ENCODE assay signal across 24 mouse cellular contexts in the genomic region with DNA sequence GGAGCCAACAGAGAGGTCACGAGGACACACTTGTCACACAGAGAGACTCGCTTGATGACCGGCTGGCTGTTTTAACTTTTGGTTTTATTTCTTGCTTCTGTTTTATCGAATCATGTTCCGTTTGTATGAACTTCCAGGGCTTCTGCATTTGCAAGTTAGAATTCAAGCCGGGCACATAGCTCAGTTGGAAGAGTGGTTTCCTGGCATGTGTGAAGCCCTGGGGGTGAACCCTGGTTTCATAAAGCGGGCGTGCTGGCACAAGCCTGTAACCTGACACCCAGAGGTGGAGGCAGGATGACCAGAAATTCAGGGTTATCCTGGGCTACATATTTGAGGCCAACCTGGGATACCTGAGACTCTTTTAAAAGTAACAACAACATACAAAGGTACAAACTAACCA. TPM values are rescaled to one million over a fixed set of nuclear protein-coding genes. Genes with fewer than 3 reads are reported as not detected.
DNase-seq lines count a peak whose midpoint lies in the region; ATAC-seq and TF ChIP-seq lines count a peak whose summit lies in the region.
"Had no signal": no experiment of that assay in that cellular context is flagged by ENCODE, and none has a peak within 500 bp of the region (broad histone marks: within the 10 kb centered on the region; RNA-seq: fewer than 3 reads in every experiment).

No protein-coding gene starts in this region.

- peak; percentile 78 for ATAC-seq in Patski
- no peak for ATAC-seq in forebrain, embryonic 13.5 days
- ATAC-seq in hindbrain, embryonic 13.5 days (ENCODE audit: low FRiP score) = no peak

- DNase-seq in adrenal gland, postnatal 14 days = peak; percentile 34
- no peak for DNase-seq in adrenal gland, postnatal 36 days
- peak; percentile 31 for DNase-seq in Patski (ENCODE audit: low read depth, low spot score)
- DNase-seq in kidney, adult 8-10 months = peak; percentile 47 to 78
- peak; percentile 58 to 84 for DNase-seq in kidney, postnatal 25 days
- DNase-seq in frontal cortex, postnatal 25 days (ENCODE audit: low spot score in 2 of 2) = no peak
- DNase-seq: cerebellum, postnatal 14 days; gastrocnemius, postnatal 25 days; right cerebral cortex, adult 18-20 months had no signal

- no peak for TF ChIP-seq CTCF in Patski (IDR thresholded peaks at IDR 0.05)

- in situ Hi-C loops in Patski (cut with MboI; ENCODE audit: low pct_unique_long_range_greater_than_20kb) = loop anchor here (25.0 kb wide), 1 partner anchor 274 kb away; the partner anchor contains the start of gene 1700001J03Rik

- no peaks in the 10 kb centered on the region for H3K9me3 ChIP-seq in forebrain, embryonic 13.5 days (replicated peaks)
- no peaks in the 10 kb centered on the region for H3K9me3 ChIP-seq in hindbrain, embryonic 13.5 days
- H3K9me3 ChIP-seq: forebrain, embryonic 12.5 days; heart, embryonic 15.5 days; hindbrain, embryonic 10.5 days; midbrain, embryonic 12.5 days; neural tube, embryonic 12.5 days had no signal

- WGBS in forebrain, embryonic 13.5 days = 90% methylated on average over 8 of the region's 8 CpGs
- WGBS in hindbrain, embryonic 13.5 days = 85% methylated on average over 8 of the region's 8 CpGs

- no peak overlapping the region for H3K27ac ChIP-seq in forebrain, embryonic 13.5 days
- no peak overlapping the region for H3K27ac ChIP-seq in hindbrain, embryonic 13.5 days
- H3K27ac ChIP-seq: forebrain, embryonic 12.5 days; heart, embryonic 15.5 days; hindbrain, embryonic 10.5 days; midbrain, embryonic 12.5 days; neural tube, embryonic 12.5 days had no signal

- no peaks in the 10 kb centered on the region for H3K27me3 ChIP-seq in Patski
- H3K27me3 ChIP-seq in forebrain, embryonic 13.5 days = no peaks in the 10 kb centered on the region
- H3K27me3 ChIP-seq in hindbrain, embryonic 13.5 days = no peaks in the 10 kb centered on the region
- H3K27me3 ChIP-seq: forebrain, embryonic 12.5 days; heart, embryonic 15.5 days; midbrain, embryonic 12.5 days; neural tube, embryonic 12.5 days had no signal

- no peak overlapping the region for H3K4me2 ChIP-seq in forebrain, embryonic 13.5 days
- H3K4me2 ChIP-seq in hindbrain, embryonic 13.5 days = no peak overlapping the region
- H3K4me2 ChIP-seq: forebrain, embryonic 12.5 days; heart, embryonic 15.5 days; midbrain, embryonic 12.5 days; neural tube, embryonic 12.5 days had no signal

- POLR2A ChIA-PET in Patski (lab: Charles Lee) = interaction anchor here (0.7 kb wide), 1 partner anchor 15 kb away, joined by 3 read pairs; no protein-coding TSS in a partner anchor

- CTCF ChIA-PET in Patski (lab: Charles Lee) = interaction anchor here (1.2 kb wide), 1 partner anchor 35 kb away, joined by 3 read pairs; no protein-coding TSS in a partner anchor

- H3K4me1 ChIP-seq in forebrain, embryonic 13.5 days = no peaks in the 10 kb centered on the region
- H3K4me1 ChIP-seq in hindbrain, embryonic 13.5 days (replicated peaks) = no peaks in the 10 kb centered on the region
- H3K4me1 ChIP-seq: forebrain, embryonic 12.5 days; heart, embryonic 15.5 days; hindbrain, embryonic 10.5 days; midbrain, embryonic 12.5 days; neural tube, embryonic 12.5 days had no signal

- no peak overlapping the region for H3K4me3 ChIP-seq in forebrain, embryonic 13.5 days
- H3K4me3 ChIP-seq in hindbrain, embryonic 13.5 days = no peak overlapping the region
- H3K4me3 ChIP-seq: forebrain, embryonic 12.5 days; heart, embryonic 15.5 days; hindbrain, embryonic 10.5 days; midbrain, embryonic 12.5 days; neural tube, embryonic 12.5 days had no signal

- H3K36me3 ChIP-seq in forebrain, embryonic 13.5 days (ENCODE audit: poor library complexity, severe bottlenecking) = peaks cover 27% of the 10 kb centered on the region; the same call in 1 of the 2 replicates
- H3K36me3 ChIP-seq in hindbrain, embryonic 13.5 days = peaks cover 57% of the 10 kb centered on the region
- H3K36me3 ChIP-seq: G1E; heart, embryonic 15.5 days had no signal

- H3K9ac ChIP-seq in forebrain, embryonic 13.5 days = no peak overlapping the region
- no peak overlapping the region for H3K9ac ChIP-seq in hindbrain, embryonic 13.5 days
- H3K9ac ChIP-seq: forebrain, embryonic 12.5 days; heart, embryonic 15.5 days; midbrain, embryonic 12.5 days; neural tube, embryonic 12.5 days had no signal

RNA-seq across cellular contexts. Expression of gene Gm6408, which starts 20.2 kb away (rescaled TPM):
- total RNA-seq in adrenal gland, postnatal 14 days (2021) = not detected in 2 replicates
- not detected for total RNA-seq in adrenal gland, postnatal 36 days (2021)
- not detected for polyA plus RNA-seq in Patski (2021)
- polyA plus RNA-seq in forebrain, embryonic 13.5 days (2015; fragmentation: Nextera tagmentation; extraction: Ambion mirVana) = not detected in 2 replicates
- polyA plus RNA-seq in hindbrain, embryonic 13.5 days (2015; fragmentation: Nextera tagmentation; extraction: Ambion mirVana) = not detected in 2 replicates
- total RNA-seq: G1E; gastrocnemius, postnatal 25 days; heart, adult 8-10 months; layer of hippocampus, postnatal 25 days; left cerebral cortex, postnatal 25 days; megakaryocyte progenitor cell, adult 5-6 weeks had no signal
- polyA plus RNA-seq: forebrain, embryonic 12.5 days; G1E; heart, embryonic 15.5 days; hindbrain, embryonic 10.5 days; liver, embryonic 16.5 days; midbrain, embryonic 12.5 days; neural tube, embryonic 12.5 days; small intestine, adult 2 months had no signal

RNA-seq across cellular contexts. Expression of gene Gm6370, which starts 29.6 kb away (rescaled TPM):
- total RNA-seq in adrenal gland, postnatal 14 days (2021) = not detected in 2 replicates
- not detected for total RNA-seq in adrenal gland, postnatal 36 days (2021)
- polyA plus RNA-seq in Patski (2021) = not detected
- not detected in 2 replicates for polyA plus RNA-seq in forebrain, embryonic 13.5 days (2015; fragmentation: Nextera tagmentation; extraction: Ambion mirVana)
- polyA plus RNA-seq in hindbrain, embryonic 13.5 days (2015; fragmentation: Nextera tagmentation; extraction: Ambion mirVana) = not detected in 2 replicates
- total RNA-seq: G1E; gastrocnemius, postnatal 25 days; heart, adult 8-10 months; layer of hippocampus, postnatal 25 days; left cerebral cortex, postnatal 25 days; megakaryocyte progenitor cell, adult 5-6 weeks had no signal
- polyA plus RNA-seq: forebrain, embryonic 12.5 days; G1E; heart, embryonic 15.5 days; hindbrain, embryonic 10.5 days; limb, embryonic 14.5 days; liver, embryonic 16.5 days; midbrain, embryonic 12.5 days; neural tube, embryonic 12.5 days; small intestine, adult 2 months had no signal

RNA-seq across cellular contexts. Expression of gene 4930449I24Rik, which starts 40.6 kb away (rescaled TPM):
- not detected in 2 replicates for total RNA-seq in adrenal gland, postnatal 14 days (2021)
- not detected for total RNA-seq in adrenal gland, postnatal 36 days (2021)
- polyA plus RNA-seq in Patski (2021) = not detected
- not detected in 2 replicates for polyA plus RNA-seq in forebrain, embryonic 13.5 days (2015; fragmentation: Nextera tagmentation; extraction: Ambion mirVana)
- not detected in 2 replicates for polyA plus RNA-seq in hindbrain, embryonic 13.5 days (2015; fragmentation: Nextera tagmentation; extraction: Ambion mirVana)
- total RNA-seq: G1E; gastrocnemius, postnatal 25 days; heart, adult 8-10 months; layer of hippocampus, postnatal 25 days; left cerebral cortex, postnatal 25 days; megakaryocyte progenitor cell, adult 5-6 weeks had no signal
- polyA plus RNA-seq: forebrain, embryonic 12.5 days; G1E; heart, embryonic 15.5 days; hindbrain, embryonic 10.5 days; limb, embryonic 14.5 days; liver, embryonic 16.5 days; midbrain, embryonic 12.5 days; neural tube, embryonic 12.5 days; small intestine, adult 2 months had no signal

RNA-seq across cellular contexts. Expression of gene Gm3402, which starts 52.3 kb away (rescaled TPM):
- not detected in 2 replicates for total RNA-seq in adrenal gland, postnatal 14 days (2021)
- total RNA-seq in adrenal gland, postnatal 36 days (2021) = not detected
- polyA plus RNA-seq in Patski (2021) = not detected
- polyA plus RNA-seq in forebrain, embryonic 13.5 days (2015; fragmentation: Nextera tagmentation; extraction: Ambion mirVana) = not detected in 2 replicates
- polyA plus RNA-seq in hindbrain, embryonic 13.5 days (2015; fragmentation: Nextera tagmentation; extraction: Ambion mirVana) = not detected in 2 replicates
- total RNA-seq: G1E; gastrocnemius, postnatal 25 days; heart, adult 8-10 months; layer of hippocampus, postnatal 25 days; left cerebral cortex, postnatal 25 days; megakaryocyte progenitor cell, adult 5-6 weeks had no signal
- polyA plus RNA-seq: forebrain, embryonic 12.5 days; G1E; heart, embryonic 15.5 days; hindbrain, embryonic 10.5 days; limb, embryonic 14.5 days; liver, embryonic 16.5 days; midbrain, embryonic 12.5 days; neural tube, embryonic 12.5 days; small intestine, adult 2 months had no signal

Comparison
In these comparisons a context has a peak if more than half of its experiments do, and no peak if none do; other contexts are left out.
1. DNase-seq: peak in adrenal gland, postnatal 14 days (single experiment), Patski (single experiment), kidney, adult 8-10 months (2 of 2) and kidney, postnatal 25 days (2 of 2); none in adrenal gland, postnatal 36 days (0 of 2) and frontal cortex, postnatal 25 days (0 of 2).